Mouse (Mus musculus) limb, embryonic 14.5 days (tissue): ENCODE measurements around the gene Eml3. TPM values are rescaled to one million over a fixed set of nuclear protein-coding genes. Genes with fewer than 3 reads are reported as not detected.

Source experiments
- ATAC-seq: fragments of 200-750 bp; cut with Nextera tagmentation; 2 replicates; pipeline ENCODE4 v1.8.0; 2017; ENCODE audit warnings: low read depth, moderate number of reproducible peaks, moderate TSS enrichment; ENCODE audit not compliant: low FRiP score
- DNase-seq: peaks from one replicate; pipeline ENCODE4 v3.0.0-alpha.2; 2015; ENCODE audit warnings: low spot score
- H3K27ac ChIP-seq: fragments of 300-500 bp; sonication (generic); replicated peaks from 2 replicates; pipeline ENCODE4 v1.5.1; 2014; ENCODE audit warnings: low read depth, mild to moderate bottlenecking, low read length, moderate library complexity, mixed read lengths
- H3K27me3 ChIP-seq: fragments of 300-500 bp; sonication (generic); 2 replicates; pipeline ENCODE4 v1.6.1; 2014; ENCODE audit warnings: low read length, mixed read lengths; ENCODE audit not compliant: control insufficient read depth, insufficient read depth
- H3K36me3 ChIP-seq: fragments of 300-500 bp; sonication (generic); 2 replicates; pipeline ENCODE4 v1.6.1; 2014; ENCODE audit warnings: mild to moderate bottlenecking, low read length, moderate library complexity, mixed read lengths; ENCODE audit not compliant: control insufficient read depth, insufficient read depth
- H3K4me1 ChIP-seq: fragments of 300-500 bp; sonication (generic); 2 replicates; pipeline ENCODE4 v1.6.1; 2014; ENCODE audit warnings: antibody characterized with exemption, low read length, mixed read lengths; ENCODE audit not compliant: control insufficient read depth, insufficient read depth
- H3K4me2 ChIP-seq: fragments of 300-500 bp; sonication (generic); replicated peaks from 2 replicates; pipeline ENCODE4 v1.6.1; 2014; ENCODE audit warnings: low read depth, mild to moderate bottlenecking, low read length, moderate library complexity; ENCODE audit not compliant: severe bottlenecking
- H3K4me3 ChIP-seq: fragments of 300-500 bp; sonication (generic); replicated peaks from 2 replicates; pipeline ENCODE4 v1.5.1; 2014; ENCODE audit warnings: low read length
- H3K9ac ChIP-seq: fragments of 300-500 bp; sonication (generic); 2 replicates; pipeline ENCODE4 v1.6.1; 2014; ENCODE audit warnings: mild to moderate bottlenecking, low read depth, low read length, moderate library complexity; ENCODE audit not compliant: severe bottlenecking
- H3K9me3 ChIP-seq: fragments of 300-500 bp; sonication (generic); 2 replicates; pipeline ENCODE4 v1.6.1; 2016; ENCODE audit warnings: low read length; ENCODE audit not compliant: control insufficient read depth
- POLR2A ChIP-seq: fragments of 200-500 bp; IDR thresholded peaks from 2 replicates; pipeline ENCODE4 v1.8.0; 2012; ENCODE audit warnings: inconsistent platforms, mild to moderate bottlenecking, moderate library complexity, borderline replicate concordance; ENCODE audit not compliant: insufficient read depth, insufficient read length; ENCODE audit errors: extremely low read depth
- WGBS: fragments of 180-500 bp; shearing (Covaris S2); extraction: QIAGEN DNeasy Blood & Tissue Kit; methylation state at CpG from one replicate; pipeline ENCODE4 v1.1.7; 2014; 5-methylcytosine and 5-hydroxymethylcytosine counted together
- microRNA-seq: library from miRNA; unstranded; fragments of <30 nt; microRNA quantifications from one replicate; pipeline ENCODE4, GENCODE M21; 2016
- polyA plus RNA-seq, 2 experiments: library from polyadenylated mRNA; depleted of rRNA in 1 of 2; stranded (reverse) in 1 of 2; unstranded in 1 of 2; fragments of >200 nt; fragmentation: Nextera tagmentation in 1 of 2; extraction: Ambion mirVana in 1 of 2; gene quantifications; 2 replicates each; pipeline versions ENCODE4 v1.2.1 to v1.2.3; 2012 to 2014

Gene Eml3
- polyA plus RNA-seq, 2 experiments = 21.5 to 62.1 TPM

DNA sequence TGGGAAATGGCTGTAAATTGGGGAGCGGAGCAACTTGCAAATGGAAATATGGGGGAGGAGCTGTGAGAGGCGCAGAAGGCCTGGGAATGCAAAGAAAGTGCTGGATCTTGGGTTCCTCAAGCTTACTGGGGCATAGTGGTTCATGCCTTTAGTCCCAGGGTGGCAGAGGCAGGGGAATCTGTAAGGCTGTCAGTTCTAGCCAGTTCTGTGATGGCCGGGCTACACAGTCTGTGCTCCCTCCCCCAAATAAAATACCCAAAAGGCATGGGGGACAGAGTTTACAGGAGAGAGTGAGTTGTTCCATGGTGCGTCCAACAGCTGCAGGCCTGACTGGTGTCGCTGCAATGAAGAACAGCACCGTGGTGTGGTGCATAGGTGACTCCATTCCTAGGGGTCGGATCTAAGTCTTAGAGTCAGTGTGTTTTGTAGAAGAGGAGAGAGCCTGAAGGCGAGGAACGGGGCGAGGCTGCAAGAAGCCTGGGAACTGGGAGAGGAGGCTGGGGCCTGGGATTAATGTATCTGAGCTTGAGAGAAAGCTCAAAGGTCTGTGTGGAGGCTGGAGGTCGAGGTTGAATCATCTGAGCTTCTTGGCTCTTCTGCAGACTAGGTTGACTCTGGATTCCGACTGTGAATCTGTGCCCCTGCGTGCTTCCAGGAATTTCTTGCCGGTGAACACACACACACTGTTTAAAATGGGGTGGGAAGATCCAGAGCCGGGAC is 59.2 kb downstream of the Eml3 start:
- peak overlapping the region; percentile 64 for H3K4me3 ChIP-seq
- H3K36me3 ChIP-seq = no peaks in the 10 kb centered on the region
- peak overlapping the region; percentile 56 for H3K4me2 ChIP-seq
- 5% methylated on average over 15 of the region's 15 CpGs for WGBS
- ATAC-seq (no peak), DNase-seq (no peak)
- peak overlapping the region; percentile 97 for H3K27ac ChIP-seq
- H3K9me3 ChIP-seq = no peaks in the 10 kb centered on the region
- H3K9ac ChIP-seq = peak overlapping the region; percentile 90
- H3K27me3 ChIP-seq = no peaks in the 10 kb centered on the region
- H3K4me1 ChIP-seq = peaks cover 56% of the 10 kb centered on the region
- no peak for TF ChIP-seq POLR2A

DNA sequence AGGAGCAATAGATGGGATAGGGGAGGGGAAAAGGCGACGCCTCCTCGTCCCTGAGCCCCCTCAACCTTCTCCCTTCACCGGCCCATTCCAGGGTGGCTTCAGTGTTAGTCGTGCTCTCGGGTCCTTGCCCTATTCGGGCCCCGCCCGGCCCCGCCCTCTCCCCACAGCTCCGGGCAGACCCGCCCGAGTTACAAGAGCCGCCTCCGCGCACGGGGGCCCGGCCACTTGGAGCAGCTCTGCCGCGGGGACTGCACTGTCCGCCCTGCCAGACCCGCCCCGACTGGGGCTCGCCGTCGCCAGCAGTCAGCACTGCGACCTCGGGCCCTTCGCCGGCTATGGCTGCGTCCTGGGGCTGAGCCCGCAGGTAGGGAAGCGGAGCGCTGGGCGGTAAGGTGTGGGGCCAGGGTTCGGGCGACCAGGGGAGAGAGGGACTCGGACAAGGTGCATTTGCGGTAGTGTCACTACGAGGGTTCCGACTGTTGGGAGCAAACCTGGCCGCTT is 59.8 kb downstream of the Eml3 start, which contains the start of gene Ahnak:
Gene Ahnak, plus strand, starts transcription at position 219 of the 501 bp plus-strand sequence.
- H3K27me3 ChIP-seq = no peaks in the 10 kb centered on the region
- 3% methylated on average over 25 of the region's 42 CpGs for WGBS
- peak within 1 kb of the TSS; percentile 90 for H3K9ac ChIP-seq
- DNase-seq (peak; percentile 67), ATAC-seq (peak; percentile 27)
- peak within 1 kb of the TSS; percentile 56 for H3K4me2 ChIP-seq
- H3K27ac ChIP-seq = peak within 1 kb of the TSS; percentile 97
- H3K4me3 ChIP-seq = peak within 1 kb of the TSS; percentile 64
- no peaks in the 10 kb centered on the region for H3K9me3 ChIP-seq
- peaks cover 55% of the 10 kb centered on the region for H3K4me1 ChIP-seq
- 0 out of 2 replicates have a peak, but pooled peaks have one; percentile 52 for TF ChIP-seq POLR2A
- no peaks in the 10 kb centered on the region for H3K36me3 ChIP-seq

DNA sequence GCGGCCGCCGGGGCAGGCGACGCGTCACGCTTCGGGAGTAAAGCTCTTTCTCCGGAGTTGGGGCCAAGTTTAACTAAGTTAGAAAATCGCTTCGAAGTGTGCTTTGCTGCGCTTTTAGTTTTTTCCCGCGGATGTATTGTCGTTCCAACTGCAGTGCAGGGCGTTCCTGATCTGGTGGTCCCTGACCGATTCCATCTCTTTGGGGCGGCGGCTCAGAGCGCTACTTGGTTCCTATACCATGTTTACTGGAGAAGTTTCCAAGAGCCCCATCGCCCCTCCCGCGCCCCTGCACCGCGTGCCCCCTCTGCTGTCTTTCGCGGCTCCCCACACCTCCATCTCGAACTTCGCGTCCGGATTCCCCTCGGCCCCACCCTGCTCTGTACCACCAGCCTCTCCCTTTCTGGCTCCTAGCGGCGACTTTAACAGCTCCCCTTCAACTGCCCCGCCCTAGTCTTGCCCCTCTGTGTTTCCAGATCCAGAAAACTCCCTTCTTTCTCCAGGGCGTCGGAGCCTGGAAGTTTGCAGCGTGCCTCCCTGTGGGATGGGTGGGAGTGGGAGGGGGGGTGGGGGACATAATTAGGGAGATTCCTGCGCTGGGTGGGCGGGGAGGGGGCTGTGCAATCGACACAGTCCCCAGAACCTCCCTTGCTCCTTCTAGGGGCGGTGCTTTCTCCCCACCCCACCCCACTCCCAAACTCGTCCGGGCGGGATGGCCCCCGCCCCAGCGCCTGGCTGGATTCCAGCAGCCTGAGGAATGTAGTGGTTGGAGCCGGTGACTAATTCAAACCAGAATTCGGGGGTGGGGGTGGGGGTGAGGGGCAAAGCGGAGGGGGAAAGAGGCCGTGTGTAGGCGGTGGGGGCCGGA is 60.4 kb downstream of the Eml3 start:
- peak overlapping the region; percentile 90 for H3K9ac ChIP-seq
- WGBS = under 1% methylated on average over 46 of the region's 53 CpGs
- ATAC-seq = peak; percentile 89

DNA sequence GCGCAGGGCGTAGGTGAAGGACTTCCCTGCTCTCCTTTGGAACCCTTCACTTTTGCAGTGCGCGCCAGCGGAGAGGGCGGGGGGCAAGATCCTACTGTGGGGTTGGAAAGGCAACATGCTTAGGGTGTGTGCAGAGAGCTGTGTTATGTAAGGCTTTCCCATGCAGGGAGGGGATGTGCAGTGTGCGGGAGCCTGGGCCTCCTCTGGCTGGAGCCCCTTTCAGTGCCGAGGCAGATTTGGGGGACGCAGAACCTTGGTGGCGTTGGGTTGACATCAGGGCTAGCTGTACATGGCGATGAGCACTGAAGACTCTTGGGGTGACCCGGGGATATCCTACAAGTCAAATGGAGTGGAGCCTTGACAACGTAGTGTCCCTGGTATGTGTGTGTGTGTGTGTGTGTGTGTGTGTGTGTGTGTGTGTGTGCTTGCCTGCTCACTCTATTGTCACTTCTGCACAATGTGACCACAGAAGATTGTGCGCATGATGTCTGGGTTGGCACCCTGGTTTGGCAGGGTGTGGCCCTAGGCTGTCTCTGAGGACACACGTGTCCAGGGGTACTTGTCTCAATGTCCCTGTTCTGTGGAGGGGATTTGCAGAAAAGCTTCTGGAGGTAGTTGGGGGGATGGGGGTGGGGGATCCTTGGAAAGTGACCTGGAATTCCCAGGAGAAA is 61.2 kb downstream of the Eml3 start:
- Histone ChIP-seq H3K9me3 (no peaks in the 10 kb centered on the region), H3K36me3 (no peaks in the 10 kb centered on the region), H3K27ac (peak overlapping the region; percentile 97), H3K9ac (peak overlapping the region; percentile 90), H3K4me3 (peak overlapping the region; percentile 64), H3K4me2 (peak overlapping the region; percentile 56), H3K27me3 (no peaks in the 10 kb centered on the region), H3K4me1 (peaks cover 48% of the 10 kb centered on the region)
- no peak for DNase-seq
- ATAC-seq = peak; percentile 72
- WGBS = 7% methylated on average over 15 of the region's 15 CpGs
- no peak for TF ChIP-seq POLR2A

More for the DNA sequence above, 60.4 kb downstream of the Eml3 start:
- TF ChIP-seq POLR2A = 0 out of 2 replicates have a peak, but pooled peaks have one; percentile 28
- peak overlapping the region; percentile 64 for H3K4me3 ChIP-seq
- DNase-seq = peak; percentile 97
- H3K27me3 ChIP-seq = no peaks in the 10 kb centered on the region
- H3K27ac ChIP-seq = peak overlapping the region; percentile 97
- peaks cover 49% of the 10 kb centered on the region for H3K4me1 ChIP-seq
- no peaks in the 10 kb centered on the region for H3K9me3 ChIP-seq
- H3K36me3 ChIP-seq = no peaks in the 10 kb centered on the region
- peak overlapping the region; percentile 56 for H3K4me2 ChIP-seq

Small RNA genes lying within 50 kb of the gene (microRNA-seq; reads per million reads assigned to microRNA genes)
- gene Mir5136 = not detected

Other genes with a start within 250 kb of the Eml3 start
Only the 30 nearest of the 32 such genes appear.
- gene Wdr74, start 193.7 kb upstream of the Eml3 start, polyA plus RNA-seq (2012; rRNA removed) = 66.4 and 66.6 TPM in 2 replicates
- gene Wdr74, start 193.7 kb upstream of the Eml3 start, polyA plus RNA-seq (2014; fragmentation: Nextera tagmentation; extraction: Ambion mirVana) = 85.5 and 87.2 TPM in 2 replicates
- 1.6 and 3.2 TPM in 2 replicates for gene 1700092M07Rik, start 188.8 kb upstream of the Eml3 start, polyA plus RNA-seq (2012; rRNA removed)
- gene 1700092M07Rik, start 188.8 kb upstream of the Eml3 start, polyA plus RNA-seq (2014; fragmentation: Nextera tagmentation; extraction: Ambion mirVana) = 1.6 and 2.1 TPM in 2 replicates
- gene Stx5a, start 188.1 kb upstream of the Eml3 start, polyA plus RNA-seq (2012; rRNA removed) = 188 and 197 TPM in 2 replicates
- 161 and 174 TPM in 2 replicates for gene Stx5a, start 188.1 kb upstream of the Eml3 start, polyA plus RNA-seq (2014; fragmentation: Nextera tagmentation; extraction: Ambion mirVana)
- gene Nxf1, start 172.5 kb upstream of the Eml3 start, polyA plus RNA-seq (2012; rRNA removed) = 263 and 265 TPM in 2 replicates
- gene Nxf1, start 172.5 kb upstream of the Eml3 start, polyA plus RNA-seq (2014; fragmentation: Nextera tagmentation; extraction: Ambion mirVana) = 168 and 187 TPM in 2 replicates
- gene Tmem223, start 158.6 kb upstream of the Eml3 start, polyA plus RNA-seq (2012; rRNA removed) = 192 and 275 TPM in 2 replicates
- 177 and 220 TPM in 2 replicates for gene Tmem223, start 158.6 kb upstream of the Eml3 start, polyA plus RNA-seq (2014; fragmentation: Nextera tagmentation; extraction: Ambion mirVana)
- gene Tmem179b, start 155.1 kb upstream of the Eml3 start, polyA plus RNA-seq (2012; rRNA removed) = 63.5 and 97.1 TPM in 2 replicates
- gene Tmem179b, start 155.1 kb upstream of the Eml3 start, polyA plus RNA-seq (2014; fragmentation: Nextera tagmentation; extraction: Ambion mirVana) = 83.6 and 84.2 TPM in 2 replicates
- gene Taf6l, start 143.1 kb upstream of the Eml3 start, polyA plus RNA-seq (2012; rRNA removed) = 22.4 and 29.1 TPM in 2 replicates
- gene Taf6l, start 143.1 kb upstream of the Eml3 start, polyA plus RNA-seq (2014; fragmentation: Nextera tagmentation; extraction: Ambion mirVana) = 21.3 and 21.8 TPM in 2 replicates
- 135 and 140 TPM in 2 replicates for gene Polr2g, start 131.0 kb upstream of the Eml3 start, polyA plus RNA-seq (2012; rRNA removed)
- gene Polr2g, start 131.0 kb upstream of the Eml3 start, polyA plus RNA-seq (2014; fragmentation: Nextera tagmentation; extraction: Ambion mirVana) = 153 and 165 TPM in 2 replicates
- gene Zbtb3, start 127.0 kb upstream of the Eml3 start, polyA plus RNA-seq (2012; rRNA removed) = 3.5 and 3.9 TPM in 2 replicates
- gene Zbtb3, start 127.0 kb upstream of the Eml3 start, polyA plus RNA-seq (2014; fragmentation: Nextera tagmentation; extraction: Ambion mirVana) = 5.3 and 5.6 TPM in 2 replicates
- gene Ttc9c, start 110.2 kb upstream of the Eml3 start, polyA plus RNA-seq (2012; rRNA removed) = 48.3 and 54.3 TPM in 2 replicates
- 41.8 and 48.5 TPM in 2 replicates for gene Ttc9c, start 110.2 kb upstream of the Eml3 start, polyA plus RNA-seq (2014; fragmentation: Nextera tagmentation; extraction: Ambion mirVana)
- 59.4 and 88.6 TPM in 2 replicates for gene Hnrnpul2, start 109.5 kb upstream of the Eml3 start, polyA plus RNA-seq (2012; rRNA removed)
- gene Hnrnpul2, start 109.5 kb upstream of the Eml3 start, polyA plus RNA-seq (2014; fragmentation: Nextera tagmentation; extraction: Ambion mirVana) = 9.5 and 9.6 TPM in 2 replicates
- 0.51 and 3.0 TPM in 2 replicates for gene AC129217.1, start 99.8 kb upstream of the Eml3 start, polyA plus RNA-seq (2012; rRNA removed)
- not detected in 2 replicates for gene AC129217.1, start 99.8 kb upstream of the Eml3 start, polyA plus RNA-seq (2014; fragmentation: Nextera tagmentation; extraction: Ambion mirVana)
- gene Bscl2, start 92.1 kb upstream of the Eml3 start, polyA plus RNA-seq (2012; rRNA removed) = 48.2 and 63.5 TPM in 2 replicates
- gene Bscl2, start 92.1 kb upstream of the Eml3 start, polyA plus RNA-seq (2014; fragmentation: Nextera tagmentation; extraction: Ambion mirVana) = 50.2 and 51.3 TPM in 2 replicates
- 2.2 and 2.5 TPM in 2 replicates for gene Gng3, start 90.4 kb upstream of the Eml3 start, polyA plus RNA-seq (2012; rRNA removed)
- gene Gng3, start 90.4 kb upstream of the Eml3 start, polyA plus RNA-seq (2014; fragmentation: Nextera tagmentation; extraction: Ambion mirVana) = 4.2 and 5.0 TPM in 2 replicates
- 1.9 and 2.1 TPM in 2 replicates for gene Lrrn4cl, start 78.8 kb upstream of the Eml3 start, polyA plus RNA-seq (2012; rRNA removed)
- 0.70 and 1.6 TPM in 2 replicates for gene Lrrn4cl, start 78.8 kb upstream of the Eml3 start, polyA plus RNA-seq (2014; fragmentation: Nextera tagmentation; extraction: Ambion mirVana)
- gene Ubxn1, start 58.1 kb upstream of the Eml3 start, polyA plus RNA-seq (2012; rRNA removed) = 84.2 and 127 TPM in 2 replicates
- 154 and 166 TPM in 2 replicates for gene Ubxn1, start 58.1 kb upstream of the Eml3 start, polyA plus RNA-seq (2014; fragmentation: Nextera tagmentation; extraction: Ambion mirVana)
- 33.9 and 51.3 TPM in 2 replicates for gene Uqcc3, start 48.6 kb upstream of the Eml3 start, polyA plus RNA-seq (2012; rRNA removed)
- gene Uqcc3, start 48.6 kb upstream of the Eml3 start, polyA plus RNA-seq (2014; fragmentation: Nextera tagmentation; extraction: Ambion mirVana) = 65.9 and 70.1 TPM in 2 replicates
- gene Lbhd1, start 45.8 kb upstream of the Eml3 start, polyA plus RNA-seq (2012; rRNA removed) = 6.0 and 6.1 TPM in 2 replicates
- 59.6 and 70.0 TPM in 2 replicates for gene Lbhd1, start 45.8 kb upstream of the Eml3 start, polyA plus RNA-seq (2014; fragmentation: Nextera tagmentation; extraction: Ambion mirVana)
- not detected in 2 replicates for gene Gm49403, start 45.6 kb upstream of the Eml3 start, polyA plus RNA-seq (2012; rRNA removed)
- gene Gm49403, start 45.6 kb upstream of the Eml3 start, polyA plus RNA-seq (2014; fragmentation: Nextera tagmentation; extraction: Ambion mirVana) = not detected in 2 replicates
- 50.1 and 92.1 TPM in 2 replicates for gene 1810009A15Rik, start 40.7 kb upstream of the Eml3 start, polyA plus RNA-seq (2012; rRNA removed)
- 80.2 and 87.6 TPM in 2 replicates for gene 1810009A15Rik, start 40.7 kb upstream of the Eml3 start, polyA plus RNA-seq (2014; fragmentation: Nextera tagmentation; extraction: Ambion mirVana)
- gene Gm49416, start 40.6 kb upstream of the Eml3 start, polyA plus RNA-seq (2012; rRNA removed) = 0.38 TPM in 1 of 2 replicates, not detected in the other
- gene Gm49416, start 40.6 kb upstream of the Eml3 start, polyA plus RNA-seq (2014; fragmentation: Nextera tagmentation; extraction: Ambion mirVana) = 0.50 TPM in 1 of 2 replicates, not detected in the other
- gene Ints5, start 36.5 kb upstream of the Eml3 start, polyA plus RNA-seq (2012; rRNA removed) = 34.5 and 46.5 TPM in 2 replicates
- 33.4 and 36.6 TPM in 2 replicates for gene Ints5, start 36.5 kb upstream of the Eml3 start, polyA plus RNA-seq (2014; fragmentation: Nextera tagmentation; extraction: Ambion mirVana)
- gene Ganab, start 31.5 kb upstream of the Eml3 start, polyA plus RNA-seq (2012; rRNA removed) = 212 and 265 TPM in 2 replicates
- gene Ganab, start 31.5 kb upstream of the Eml3 start, polyA plus RNA-seq (2014; fragmentation: Nextera tagmentation; extraction: Ambion mirVana) = 91.7 and 99.6 TPM in 2 replicates
- gene B3gat3, start 9.2 kb upstream of the Eml3 start, polyA plus RNA-seq (2012; rRNA removed) = 116 and 142 TPM in 2 replicates
- 39.7 and 43.0 TPM in 2 replicates for gene B3gat3, start 9.2 kb upstream of the Eml3 start, polyA plus RNA-seq (2014; fragmentation: Nextera tagmentation; extraction: Ambion mirVana)
- gene Rom1, start 196 bp upstream of the Eml3 start, polyA plus RNA-seq (2012; rRNA removed) = 5.2 and 7.1 TPM in 2 replicates
- gene Rom1, start 196 bp upstream of the Eml3 start, polyA plus RNA-seq (2014; fragmentation: Nextera tagmentation; extraction: Ambion mirVana) = 2.0 and 2.4 TPM in 2 replicates
- 63.4 and 76.5 TPM in 2 replicates for gene Mta2, start 12.3 kb downstream of the Eml3 start, polyA plus RNA-seq (2012; rRNA removed)
- 43.8 and 47.2 TPM in 2 replicates for gene Mta2, start 12.3 kb downstream of the Eml3 start, polyA plus RNA-seq (2014; fragmentation: Nextera tagmentation; extraction: Ambion mirVana)
- gene Tut1, start 24.3 kb downstream of the Eml3 start, polyA plus RNA-seq (2012; rRNA removed) = 28.6 and 33.6 TPM in 2 replicates
- gene Tut1, start 24.3 kb downstream of the Eml3 start, polyA plus RNA-seq (2014; fragmentation: Nextera tagmentation; extraction: Ambion mirVana) = 27.6 and 29.2 TPM in 2 replicates
- 530 and 577 TPM in 2 replicates for gene Eef1g, start 37.5 kb downstream of the Eml3 start, polyA plus RNA-seq (2012; rRNA removed)
- 499 and 500 TPM in 2 replicates for gene Eef1g, start 37.5 kb downstream of the Eml3 start, polyA plus RNA-seq (2014; fragmentation: Nextera tagmentation; extraction: Ambion mirVana)
- 21.6 and 31.4 TPM in 2 replicates for gene Ahnak, start 59.7 kb downstream of the Eml3 start, polyA plus RNA-seq (2012; rRNA removed)
- gene Ahnak, start 59.7 kb downstream of the Eml3 start, polyA plus RNA-seq (2014; fragmentation: Nextera tagmentation; extraction: Ambion mirVana) = 61.5 and 61.6 TPM in 2 replicates
- 0.35 TPM in 1 of 2 replicates, not detected in the other for gene Scgb1a1, start 158.4 kb downstream of the Eml3 start, polyA plus RNA-seq (2012; rRNA removed)
- not detected in 2 replicates for gene Scgb1a1, start 158.4 kb downstream of the Eml3 start, polyA plus RNA-seq (2014; fragmentation: Nextera tagmentation; extraction: Ambion mirVana)